ENCODE assay signal across 15 mouse cellular contexts in genomic region chr5:131526666-131527065, GRCm38 (mm10).
DNase-seq lines count a peak whose midpoint lies in the region; ATAC-seq lines count a peak whose summit lies in the region.
"Had no signal": no experiment of that assay in that cellular context is flagged by ENCODE, and none has a peak within 500 bp of the region (broad histone marks: within the 10 kb centered on the region; RNA-seq: fewer than 3 reads in every experiment).

No protein-coding gene starts in this region.

- H3K9ac ChIP-seq in embryonic facial prominence, embryonic 13.5 days, result no peak overlapping the region
- H3K9ac ChIP-seq in kidney, embryonic 16.5 days (replicated peaks; ENCODE audit: low read length), result no peak overlapping the region

- H3K36me3 ChIP-seq in embryonic facial prominence, embryonic 13.5 days, result peaks cover 12% of the 10 kb centered on the region; the same call in 1 of the 2 replicates
- peaks cover 50% of the 10 kb centered on the region for H3K36me3 ChIP-seq in limb, embryonic 10.5 days
- no peaks in the 10 kb centered on the region for H3K36me3 ChIP-seq in kidney, embryonic 16.5 days (ENCODE audit: insufficient read depth, low read length)

- H3K9me3 ChIP-seq in embryonic facial prominence, embryonic 13.5 days, result no peaks in the 10 kb centered on the region
- H3K9me3 ChIP-seq in limb, embryonic 10.5 days (replicated peaks), result no peaks in the 10 kb centered on the region
- H3K9me3 ChIP-seq in kidney, embryonic 16.5 days (ENCODE audit: low read length), result no peaks in the 10 kb centered on the region

- no peak overlapping the region for H3K4me2 ChIP-seq in embryonic facial prominence, embryonic 13.5 days
- no peak overlapping the region for H3K4me2 ChIP-seq in kidney, embryonic 16.5 days (replicated peaks; ENCODE audit: low read depth, low read length)

- peak; percentile 25 for DNase-seq in retina, postnatal 1 day
- no peak for DNase-seq in retina, embryonic 14.5 days (ENCODE audit: low spot score)
- no peak for DNase-seq in limb, embryonic 10.5 days (ENCODE audit: low spot score)
- DNase-seq in kidney, postnatal 4 days, result no peak
- DNase-seq in heart, postnatal 25 days (ENCODE audit: low spot score), result no peak
- DNase-seq: adrenal gland, postnatal 36 days; cerebellum, adult 11-12 months; heart, adult 2 months; heart, postnatal 14 days; kidney, adult 2 months; lung, adult 18-20 months; thymus, postnatal 36 days had no signal

- intact Hi-C loops in heart, postnatal 25 days (cut with DNase I), result loop anchor here (10.0 kb wide), 1 partner anchor 698 kb away; no protein-coding TSS in a partner anchor

- H3K4me1 ChIP-seq in embryonic facial prominence, embryonic 13.5 days, result peaks cover 72% of the 10 kb centered on the region
- H3K4me1 ChIP-seq in limb, embryonic 10.5 days, result peaks cover 83% of the 10 kb centered on the region
- peaks cover 19% of the 10 kb centered on the region for H3K4me1 ChIP-seq in kidney, embryonic 16.5 days (ENCODE audit: insufficient read depth, low read length)

- WGBS in embryonic facial prominence, embryonic 13.5 days, result 6% methylated on average over 3 of the region's 3 CpGs
- WGBS in limb, embryonic 10.5 days, result 27% methylated on average over 3 of the region's 3 CpGs
- 61% methylated on average over 3 of the region's 3 CpGs for WGBS in kidney, embryonic 16.5 days

- no peak overlapping the region for H3K4me3 ChIP-seq in embryonic facial prominence, embryonic 13.5 days
- H3K4me3 ChIP-seq in limb, embryonic 10.5 days, result no peak overlapping the region
- no peak overlapping the region for H3K4me3 ChIP-seq in kidney, embryonic 16.5 days (ENCODE audit: low read length)
- H3K4me3 ChIP-seq: heart, adult 2 months had no signal

- no peaks in the 10 kb centered on the region for H3K27me3 ChIP-seq in embryonic facial prominence, embryonic 13.5 days
- no peaks in the 10 kb centered on the region for H3K27me3 ChIP-seq in limb, embryonic 10.5 days (ENCODE audit: low read depth, poor library complexity, severe bottlenecking)
- no peaks in the 10 kb centered on the region for H3K27me3 ChIP-seq in kidney, embryonic 16.5 days (ENCODE audit: insufficient read depth, low read length)

- peak overlapping the region; percentile 19; the same call in 1 of the 2 replicates for H3K27ac ChIP-seq in embryonic facial prominence, embryonic 13.5 days
- peak overlapping the region; percentile 54 for H3K27ac ChIP-seq in limb, embryonic 10.5 days
- H3K27ac ChIP-seq in kidney, embryonic 16.5 days (ENCODE audit: low read length), result no peak overlapping the region
- H3K27ac ChIP-seq: heart, adult 2 months; macrophage had no signal

- no peak for ATAC-seq in embryonic facial prominence, embryonic 13.5 days (ENCODE audit: insufficient number of reproducible peaks, insufficient read depth, low FRiP score, low TSS enrichment, low read depth)
- ATAC-seq in kidney, embryonic 16.5 days (ENCODE audit: low FRiP score, low TSS enrichment), result no peak
